Mouse (Mus musculus): ENCODE measurements around the gene Lamtor3. TPM values are rescaled to one million over a fixed set of nuclear protein-coding genes. Genes with fewer than 3 reads are reported as not detected.

The Lamtor3 gene
- polyA plus RNA-seq, 1 experiment from 2014 or later: 114 TPM

DNA sequence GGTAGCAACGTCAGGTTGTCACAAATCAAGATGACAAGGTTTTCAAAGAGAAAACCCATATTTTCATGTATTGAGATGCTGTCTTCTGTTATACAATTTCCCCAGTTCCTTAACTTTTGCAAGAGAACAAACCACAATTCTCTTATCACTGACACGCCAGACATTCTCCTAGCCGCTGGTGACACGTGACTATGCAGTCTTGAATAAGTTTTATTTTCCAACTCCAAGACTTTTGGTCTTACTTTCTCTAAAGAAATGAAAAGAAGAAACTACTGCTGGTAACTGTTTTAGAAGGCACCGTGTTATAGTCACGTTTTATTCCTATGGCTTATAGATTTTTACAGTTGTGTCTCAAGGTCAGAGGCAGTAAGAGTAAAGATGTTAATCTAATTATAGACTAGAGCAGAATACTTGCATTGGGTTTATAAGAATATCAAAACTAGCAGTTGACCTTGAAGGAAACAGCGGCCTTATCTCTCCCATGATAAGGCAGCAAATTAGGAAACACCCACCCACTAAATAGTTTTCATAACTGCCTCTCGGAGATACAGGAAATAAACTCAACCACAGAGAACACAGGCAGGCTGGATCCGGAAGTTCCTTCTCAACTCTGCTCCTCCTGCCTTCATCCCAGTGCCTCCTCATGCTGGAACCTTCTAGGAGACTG lies 50.6 kb downstream of the Lamtor3 start:
- Histone ChIP-seq H3K4me3 (ENCODE audit: low read depth, low read length) (no peak overlapping the region), H3K4me2 (ENCODE audit: low read depth, low read length) (no peak overlapping the region), H3K27me3 (ENCODE audit: control insufficient read depth, insufficient read depth, low read length) (no peaks in the 10 kb centered on the region), H3K9ac (replicated peaks; ENCODE audit: low read length) (no peak overlapping the region), H3K9me3 (replicated peaks; ENCODE audit: control insufficient read depth, low read length) (no peaks in the 10 kb centered on the region), H3K4me1 (ENCODE audit: control insufficient read depth, insufficient read depth, low read length) (no peaks in the 10 kb centered on the region), H3K27ac (replicated peaks; ENCODE audit: low read depth, low read length) (no peak overlapping the region), H3K36me3 (replicated peaks; ENCODE audit: control insufficient read depth, insufficient read depth, low read depth, low read length) (no peaks in the 10 kb centered on the region)
- WGBS: 86% methylated on average over 9 of the region's 9 CpGs
- ATAC-seq (replicated peaks; ENCODE audit: insufficient number of reproducible peaks, low FRiP score, low TSS enrichment, low read depth) (no peak), DNase-seq (ENCODE audit: low spot score) (no peak)

DNA sequence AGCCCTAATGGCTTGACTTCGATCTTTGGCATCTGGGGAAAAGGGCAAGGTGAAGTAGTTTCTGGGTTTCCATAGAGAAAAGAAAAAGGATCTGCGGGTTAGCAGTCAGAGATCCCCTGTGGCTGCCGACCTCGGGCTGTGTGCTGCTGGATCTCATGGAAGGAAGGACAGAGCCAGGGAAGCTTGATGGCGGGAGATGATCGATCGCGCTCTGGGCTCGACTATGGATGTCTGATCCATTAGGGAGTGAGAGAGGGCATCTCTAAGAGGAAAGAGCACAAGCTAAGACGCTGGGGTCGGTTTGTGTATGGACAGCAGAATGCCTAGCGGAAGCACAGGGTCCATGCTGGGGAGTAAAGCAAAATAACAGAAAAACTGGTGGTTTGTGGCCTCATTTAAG lies 51.6 kb downstream of the Lamtor3 start:
- Histone ChIP-seq H3K9me3 (replicated peaks; ENCODE audit: control insufficient read depth, low read length) (no peaks in the 10 kb centered on the region), H3K4me2 (ENCODE audit: low read depth, low read length) (no peak overlapping the region), H3K27ac (replicated peaks; ENCODE audit: low read depth, low read length) (no peak overlapping the region), H3K27me3 (ENCODE audit: control insufficient read depth, insufficient read depth, low read length) (no peaks in the 10 kb centered on the region), H3K9ac (replicated peaks; ENCODE audit: low read length) (no peak overlapping the region), H3K4me1 (ENCODE audit: control insufficient read depth, insufficient read depth, low read length) (no peaks in the 10 kb centered on the region), H3K4me3 (ENCODE audit: low read depth, low read length) (no peak overlapping the region), H3K36me3 (replicated peaks; ENCODE audit: control insufficient read depth, insufficient read depth, low read depth, low read length) (no peaks in the 10 kb centered on the region)
- peak; percentile 61 for DNase-seq (ENCODE audit: low spot score)
- WGBS: 38% methylated on average over 12 of the region's 12 CpGs
- no peak for ATAC-seq (replicated peaks; ENCODE audit: insufficient number of reproducible peaks, low FRiP score, low TSS enrichment, low read depth)

DNA sequence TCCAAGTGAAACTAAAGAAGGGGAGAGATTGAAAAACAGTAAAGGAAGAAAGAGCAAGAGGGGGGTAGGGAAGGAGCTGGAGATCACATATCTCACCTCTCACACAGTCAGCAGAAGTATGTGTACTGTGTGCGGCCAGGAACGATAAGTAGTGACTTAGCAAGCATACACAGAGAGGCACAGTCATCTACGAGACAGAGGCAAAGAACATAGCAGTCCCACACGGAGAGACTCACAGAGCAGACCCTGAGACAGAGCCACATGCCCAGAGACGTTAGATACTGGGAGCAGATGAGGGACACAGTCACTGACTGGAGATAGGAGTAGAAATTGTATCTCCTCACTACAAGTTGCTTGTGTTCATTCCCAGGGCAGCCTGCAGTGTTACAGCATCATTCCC lies 53.9 kb downstream of the Lamtor3 start:
- WGBS: 86% methylated on average over 5 of the region's 5 CpGs
- H3K4me2 ChIP-seq (ENCODE audit: low read depth, low read length): no peak overlapping the region
- no peaks in the 10 kb centered on the region for H3K4me1 ChIP-seq (ENCODE audit: control insufficient read depth, insufficient read depth, low read length)
- H3K27ac ChIP-seq (replicated peaks; ENCODE audit: low read depth, low read length): no peak overlapping the region
- H3K9ac ChIP-seq (replicated peaks; ENCODE audit: low read length): no peak overlapping the region
- no peaks in the 10 kb centered on the region for H3K9me3 ChIP-seq (replicated peaks; ENCODE audit: control insufficient read depth, low read length)
- H3K4me3 ChIP-seq (ENCODE audit: low read depth, low read length): no peak overlapping the region
- DNase-seq (ENCODE audit: low spot score) (no peak), ATAC-seq (replicated peaks; ENCODE audit: insufficient number of reproducible peaks, low FRiP score, low TSS enrichment, low read depth) (no peak)
- no peaks in the 10 kb centered on the region for H3K36me3 ChIP-seq (replicated peaks; ENCODE audit: control insufficient read depth, insufficient read depth, low read depth, low read length)
- H3K27me3 ChIP-seq (ENCODE audit: control insufficient read depth, insufficient read depth, low read length): no peaks in the 10 kb centered on the region

DNA sequence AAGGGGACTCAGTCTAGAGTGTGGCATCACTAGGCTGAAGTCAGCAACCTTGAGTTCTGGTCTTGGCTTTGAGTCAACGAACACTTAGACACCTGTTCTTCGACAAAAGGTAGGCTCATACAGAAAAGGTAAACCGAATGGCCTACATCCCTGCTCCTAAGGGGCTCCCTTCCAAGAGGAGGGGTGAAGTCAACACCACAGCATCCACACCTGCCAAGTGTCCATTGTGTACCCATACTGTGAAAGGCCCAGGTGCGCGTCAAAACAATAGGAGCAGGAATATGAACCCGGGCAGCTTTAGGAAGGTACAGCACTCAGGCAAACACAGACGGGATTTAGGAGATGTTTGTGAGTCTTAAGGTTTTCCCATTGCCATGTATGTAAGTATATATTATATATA lies 54.7 kb downstream of the Lamtor3 start:
- Histone ChIP-seq H3K36me3 (replicated peaks; ENCODE audit: control insufficient read depth, insufficient read depth, low read depth, low read length) (no peaks in the 10 kb centered on the region), H3K4me3 (ENCODE audit: low read depth, low read length) (no peak overlapping the region), H3K9ac (replicated peaks; ENCODE audit: low read length) (no peak overlapping the region), H3K4me2 (ENCODE audit: low read depth, low read length) (no peak overlapping the region), H3K4me1 (ENCODE audit: control insufficient read depth, insufficient read depth, low read length) (no peaks in the 10 kb centered on the region), H3K27me3 (ENCODE audit: control insufficient read depth, insufficient read depth, low read length) (no peaks in the 10 kb centered on the region), H3K9me3 (replicated peaks; ENCODE audit: control insufficient read depth, low read length) (no peaks in the 10 kb centered on the region), H3K27ac (replicated peaks; ENCODE audit: low read depth, low read length) (no peak overlapping the region)
- DNase-seq (ENCODE audit: low spot score): no peak
- 94% methylated on average over 7 of the region's 7 CpGs for WGBS
- no peak; the same call in 1 of the 2 replicates for ATAC-seq (replicated peaks; ENCODE audit: insufficient number of reproducible peaks, low FRiP score, low TSS enrichment, low read depth)

DNA sequence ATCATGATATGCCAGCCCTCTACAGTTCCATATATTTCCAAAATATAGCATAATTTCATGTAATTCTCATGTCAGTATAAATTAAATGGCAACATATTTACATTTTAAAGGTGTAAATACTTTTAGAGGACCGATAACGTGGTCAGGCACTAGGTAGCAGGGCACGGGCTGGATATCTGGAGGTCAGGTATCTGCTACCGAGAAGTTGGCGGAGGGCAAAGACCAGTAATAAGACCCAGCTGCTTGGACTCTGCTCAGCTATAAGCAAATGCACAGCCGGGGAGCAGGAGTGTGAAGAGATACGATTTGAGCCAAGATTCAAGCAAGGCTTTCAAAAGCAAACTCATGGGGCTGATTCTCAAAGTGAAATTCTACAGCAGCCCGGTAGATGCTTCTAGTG lies 56.0 kb downstream of the Lamtor3 start:
- ATAC-seq (replicated peaks; ENCODE audit: insufficient number of reproducible peaks, low FRiP score, low TSS enrichment, low read depth) (no peak), DNase-seq (ENCODE audit: low spot score) (peak; percentile 34)
- Histone ChIP-seq H3K36me3 (replicated peaks; ENCODE audit: control insufficient read depth, insufficient read depth, low read depth, low read length) (no peaks in the 10 kb centered on the region), H3K9me3 (replicated peaks; ENCODE audit: control insufficient read depth, low read length) (no peaks in the 10 kb centered on the region), H3K4me1 (ENCODE audit: control insufficient read depth, insufficient read depth, low read length) (no peaks in the 10 kb centered on the region), H3K9ac (replicated peaks; ENCODE audit: low read length) (no peak overlapping the region), H3K4me2 (ENCODE audit: low read depth, low read length) (no peak overlapping the region), H3K27ac (replicated peaks; ENCODE audit: low read depth, low read length) (no peak overlapping the region), H3K4me3 (ENCODE audit: low read depth, low read length) (no peak overlapping the region), H3K27me3 (ENCODE audit: control insufficient read depth, insufficient read depth, low read length) (no peaks in the 10 kb centered on the region)
- WGBS: 63% methylated on average over 8 of the region's 8 CpGs

DNA sequence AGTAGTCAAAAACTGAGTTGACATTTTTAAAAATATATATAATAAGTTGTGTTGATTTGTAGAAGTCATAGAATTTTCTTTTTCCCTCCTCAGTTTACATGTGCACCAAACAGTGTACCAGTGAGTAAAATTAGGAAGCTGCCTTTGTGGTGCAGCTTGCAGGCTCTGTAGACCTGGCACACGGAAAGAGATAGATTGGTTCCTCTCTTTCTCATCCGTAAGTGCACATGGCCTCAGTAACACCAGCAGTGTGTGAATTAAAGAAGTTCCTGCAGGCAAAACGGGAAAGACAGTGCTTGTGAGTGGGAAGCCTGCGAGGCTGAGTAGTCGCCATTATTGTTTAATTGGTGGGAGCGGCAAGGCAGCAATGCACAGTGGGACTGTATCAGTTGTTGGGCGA lies 57.1 kb downstream of the Lamtor3 start:
- Histone ChIP-seq H3K27me3 (ENCODE audit: control insufficient read depth, insufficient read depth, low read length) (no peaks in the 10 kb centered on the region), H3K27ac (replicated peaks; ENCODE audit: low read depth, low read length) (no peak overlapping the region), H3K4me2 (ENCODE audit: low read depth, low read length) (no peak overlapping the region), H3K9me3 (replicated peaks; ENCODE audit: control insufficient read depth, low read length) (no peaks in the 10 kb centered on the region), H3K9ac (replicated peaks; ENCODE audit: low read length) (no peak overlapping the region), H3K4me3 (ENCODE audit: low read depth, low read length) (no peak overlapping the region), H3K36me3 (replicated peaks; ENCODE audit: control insufficient read depth, insufficient read depth, low read depth, low read length) (no peaks in the 10 kb centered on the region), H3K4me1 (ENCODE audit: control insufficient read depth, insufficient read depth, low read length) (no peaks in the 10 kb centered on the region)
- WGBS: 85% methylated on average over 7 of the region's 7 CpGs
- DNase-seq (ENCODE audit: low spot score): no peak
- no peak for ATAC-seq (replicated peaks; ENCODE audit: insufficient number of reproducible peaks, low FRiP score, low TSS enrichment, low read depth)

DNA sequence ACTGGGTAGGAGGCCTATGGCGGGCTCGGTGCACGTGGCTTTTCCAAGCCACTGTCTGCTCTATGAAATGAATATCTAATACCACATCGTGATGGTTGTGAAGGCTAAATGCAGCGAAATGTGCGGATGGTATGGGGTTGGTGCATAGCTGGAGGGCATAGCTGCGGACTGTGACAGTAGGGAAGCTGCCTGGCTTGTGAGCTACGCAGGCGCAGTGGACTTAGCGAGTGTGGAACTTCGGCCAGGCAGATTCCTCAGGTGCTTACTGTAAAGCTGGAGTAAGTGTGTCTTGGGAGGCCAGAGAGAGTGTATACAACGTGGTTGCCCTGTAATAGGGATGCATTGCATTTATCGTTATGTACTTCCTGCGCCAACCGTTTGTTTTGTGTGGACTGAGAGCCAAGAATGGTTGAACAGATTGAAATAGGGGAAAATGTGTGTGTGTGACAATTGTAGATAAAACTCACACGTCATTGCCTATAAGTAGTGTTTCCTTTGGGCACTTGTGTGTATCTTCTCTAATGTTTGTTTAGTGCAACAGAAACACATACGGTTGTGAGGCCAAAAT lies 57.6 kb downstream of the Lamtor3 start:
- Histone ChIP-seq H3K4me2 (ENCODE audit: low read depth, low read length) (no peak overlapping the region), H3K27ac (replicated peaks; ENCODE audit: low read depth, low read length) (no peak overlapping the region), H3K9ac (replicated peaks; ENCODE audit: low read length) (no peak overlapping the region), H3K9me3 (replicated peaks; ENCODE audit: control insufficient read depth, low read length) (no peaks in the 10 kb centered on the region), H3K4me3 (ENCODE audit: low read depth, low read length) (no peak overlapping the region), H3K4me1 (ENCODE audit: control insufficient read depth, insufficient read depth, low read length) (no peaks in the 10 kb centered on the region), H3K36me3 (replicated peaks; ENCODE audit: control insufficient read depth, insufficient read depth, low read depth, low read length) (no peaks in the 10 kb centered on the region), H3K27me3 (ENCODE audit: control insufficient read depth, insufficient read depth, low read length) (no peaks in the 10 kb centered on the region)
- ATAC-seq (replicated peaks; ENCODE audit: insufficient number of reproducible peaks, low FRiP score, low TSS enrichment, low read depth): no peak
- WGBS: 84% methylated on average over 17 of the region's 17 CpGs
- no peak for DNase-seq (ENCODE audit: low spot score)

DNA sequence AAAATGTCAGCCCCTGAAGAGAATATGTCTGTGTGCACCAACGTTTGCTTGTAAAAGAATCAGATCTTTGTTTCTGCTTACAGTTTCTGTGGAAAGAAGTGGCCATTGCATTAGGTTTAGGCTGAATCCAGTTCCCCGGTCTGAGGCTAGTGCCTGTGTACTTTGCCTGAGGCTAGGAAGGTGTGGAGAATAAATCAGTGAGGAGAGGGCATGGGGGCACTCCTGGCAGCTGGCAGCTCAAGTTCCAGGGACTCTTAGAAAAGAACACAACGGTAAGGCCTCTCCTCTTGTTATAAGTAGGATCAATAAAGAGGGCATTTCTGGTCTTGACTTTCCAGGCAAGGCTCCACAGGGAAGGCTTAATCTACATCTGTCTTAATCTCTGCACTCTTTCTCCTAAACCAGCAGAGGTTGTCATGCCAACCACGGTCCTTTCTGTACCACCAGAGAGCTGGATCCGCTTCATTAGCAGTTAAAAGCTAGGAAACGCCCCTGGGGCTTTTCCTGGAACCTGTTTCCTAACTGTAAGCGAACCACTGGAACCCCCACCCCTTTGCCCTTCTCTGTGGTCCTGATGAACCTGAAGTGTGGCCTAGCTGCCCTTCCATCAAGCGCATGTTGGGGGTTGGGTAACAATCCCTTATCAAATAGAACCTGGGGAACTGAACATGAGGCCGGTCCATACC lies 58.8 kb downstream of the Lamtor3 start:
- Histone ChIP-seq H3K27ac (replicated peaks; ENCODE audit: low read depth, low read length) (no peak overlapping the region), H3K4me2 (ENCODE audit: low read depth, low read length) (no peak overlapping the region), H3K27me3 (ENCODE audit: control insufficient read depth, insufficient read depth, low read length) (no peaks in the 10 kb centered on the region), H3K9ac (replicated peaks; ENCODE audit: low read length) (no peak overlapping the region), H3K9me3 (replicated peaks; ENCODE audit: control insufficient read depth, low read length) (no peaks in the 10 kb centered on the region), H3K4me3 (ENCODE audit: low read depth, low read length) (no peak overlapping the region), H3K4me1 (ENCODE audit: control insufficient read depth, insufficient read depth, low read length) (no peaks in the 10 kb centered on the region), H3K36me3 (replicated peaks; ENCODE audit: control insufficient read depth, insufficient read depth, low read depth, low read length) (no peaks in the 10 kb centered on the region)
- ATAC-seq (replicated peaks; ENCODE audit: insufficient number of reproducible peaks, low FRiP score, low TSS enrichment, low read depth) (no peak; the same call in 1 of the 2 replicates), DNase-seq (ENCODE audit: low spot score) (peak; percentile 59)
- WGBS: 30% methylated on average over 9 of the region's 9 CpGs
